In genomic region chr4:99715783-99716416, GRCm38 (mm10) we compare ENCODE assay signal across 8 mouse cellular contexts. TPM values are rescaled to one million over a fixed set of nuclear protein-coding genes. Genes with fewer than 3 reads are reported as not detected.
DNase-seq lines count a peak whose midpoint lies in the region; ATAC-seq and TF ChIP-seq lines count a peak whose summit lies in the region.

No protein-coding gene starts in this region.

- no peak for DNase-seq in heart, embryonic 10.5 days (ENCODE audit: low spot score)
- no peak for DNase-seq in heart, adult 8-10 months (ENCODE audit: low spot score)
- DNase-seq in MEL (ENCODE audit: low read depth, low spot score): no peak
- no peak for DNase-seq in adrenal gland, postnatal 25 days
- DNase-seq in kidney, postnatal 14 days: no peak
- DNase-seq in gastrocnemius, adult 8-10 months (ENCODE audit: low spot score in 2 of 2): no peak

- H3K27me3 ChIP-seq in heart, embryonic 10.5 days (ENCODE audit: insufficient read depth, poor library complexity, severe bottlenecking): no peaks in the 10 kb centered on the region
- no peaks in the 10 kb centered on the region for H3K27me3 ChIP-seq in MEL (ENCODE audit: control insufficient read depth in 1 of 2, insufficient read depth in 2 of 2, low read length in 2 of 2)
- no peaks in the 10 kb centered on the region for H3K27me3 ChIP-seq in forebrain, embryonic 16.5 days (replicated peaks; ENCODE audit: control insufficient read depth, insufficient read depth, low read length)

- H3K27ac ChIP-seq in heart, embryonic 10.5 days: peak overlapping the region; percentile 96
- H3K27ac ChIP-seq in MEL (ENCODE audit: control insufficient read depth, low read depth, low read length): peak overlapping the region; percentile 11
- peak overlapping the region; percentile 31; the same call in 1 of the 2 replicates for H3K27ac ChIP-seq in forebrain, embryonic 16.5 days (ENCODE audit: low read length)
- H3K27ac ChIP-seq in macrophage: no peak overlapping the region

- H3K9me3 ChIP-seq in heart, embryonic 10.5 days: no peaks in the 10 kb centered on the region
- no peaks in the 10 kb centered on the region for H3K9me3 ChIP-seq in MEL (replicated peaks; ENCODE audit: insufficient read depth, low read length)
- H3K9me3 ChIP-seq in forebrain, embryonic 16.5 days (ENCODE audit: control insufficient read depth, low read length): no peaks in the 10 kb centered on the region

- peak overlapping the region; percentile 75 for H3K4me2 ChIP-seq in forebrain, embryonic 16.5 days (ENCODE audit: low read length)

- TF ChIP-seq CTCF in MEL (IDR thresholded peaks at IDR 0.05 in 2 of 3, conservative IDR thresholded peaks at IDR 0.05 in 1 of 3; ENCODE audit: control insufficient read depth in 1 of 3, insufficient read depth in 1 of 3, low read depth in 2 of 3, low read length in 3 of 3, poor library complexity in 1 of 3, severe bottlenecking in 1 of 3): no peak

- H3K79me2 ChIP-seq in MEL (ENCODE audit: control insufficient read depth, insufficient read depth, low read length, poor library complexity) (peaks cover 4% of the 10 kb centered on the region; the same call in 1 of the 2 replicates), macrophage (ENCODE audit: inconsistent target) (no peaks in the 10 kb centered on the region)

- peak overlapping the region; percentile 82 for H3K9ac ChIP-seq in MEL (ENCODE audit: control insufficient read depth, low read depth, low read length, poor library complexity, severe bottlenecking)
- peak overlapping the region; percentile 80 for H3K9ac ChIP-seq in forebrain, embryonic 16.5 days (replicated peaks; ENCODE audit: low read depth, low read length)

- H3K4me1 ChIP-seq in heart, embryonic 10.5 days: peaks cover 11% of the 10 kb centered on the region; the same call in 1 of the 2 replicates
- peaks cover 0 to 26% of the 10 kb centered on the region in 2 experiments; a peak in 2 of 4 replicates for H3K4me1 ChIP-seq in MEL (ENCODE audit: control insufficient read depth in 1 of 2, insufficient read depth in 2 of 2, low read length in 2 of 2)
- H3K4me1 ChIP-seq in forebrain, embryonic 16.5 days (replicated peaks; ENCODE audit: control insufficient read depth, insufficient read depth, low read length): 0 out of 2 replicates have a peak, but pooled peaks cover 3% of the 10 kb centered on the region

- no peak; a peak in 1 of 4 replicates for TF ChIP-seq POLR2A in MEL (IDR thresholded peaks at IDR 0.05; ENCODE audit: control insufficient read depth in 1 of 2, insufficient read depth in 1 of 2, low read depth in 1 of 2, low read length in 2 of 2, poor library complexity in 1 of 2)

- no peak for TF ChIP-seq EP300 in MEL (IDR thresholded peaks at IDR 0.05; ENCODE audit: low read depth in 1 of 2, low read length in 2 of 2)

- peak overlapping the region; percentile 79 for H3K4me3 ChIP-seq in heart, embryonic 10.5 days
- H3K4me3 ChIP-seq in MEL (ENCODE audit: control insufficient read depth in 1 of 2, insufficient read depth in 1 of 2, low read depth in 2 of 2, low read length in 2 of 2) (peak overlapping the region; percentile 68 to 76), macrophage (ENCODE audit: inconsistent target) (peak overlapping the region; percentile 71)
- peak overlapping the region; percentile 62 for H3K4me3 ChIP-seq in forebrain, embryonic 16.5 days (replicated peaks; ENCODE audit: low read length)

- TF ChIP-seq RAD21 in MEL (IDR thresholded peaks at IDR 0.05; ENCODE audit: low read depth, low read length): no peak

- 25% methylated on average over 25 of the region's 25 CpGs for WGBS in heart, embryonic 10.5 days
- 26% methylated on average over 25 of the region's 25 CpGs for WGBS in forebrain, embryonic 16.5 days
- WGBS in macrophage (ENCODE audit: missing documents): 15% methylated on average over 25 of the region's 25 CpGs

- H3K36me3 ChIP-seq in heart, embryonic 10.5 days: peaks cover 8% of the 10 kb centered on the region
- H3K36me3 ChIP-seq in MEL (ENCODE audit: control insufficient read depth in 1 of 2, insufficient read depth in 2 of 2, low read length in 2 of 2): peaks cover 0 to 19% of the 10 kb centered on the region in 2 experiments; a peak in 2 of 4 replicates
- no peaks in the 10 kb centered on the region for H3K36me3 ChIP-seq in forebrain, embryonic 16.5 days (ENCODE audit: control insufficient read depth, insufficient read depth)
- H3K36me3 ChIP-seq in macrophage (ENCODE audit: inconsistent target): no peaks in the 10 kb centered on the region

- no peak; the same call in 1 of the 2 replicates for ATAC-seq in forebrain, embryonic 16.5 days

TF ChIP-seq in MEL, 35 proteins besides CTCF, POLR2A, EP300 and RAD21:
- TF ChIP-seq HCFC1 (IDR thresholded peaks at IDR 0.05; ENCODE audit: low read depth, low read length): no peak
- no peak for TF ChIP-seq ZNF384 (IDR thresholded peaks at IDR 0.05; ENCODE audit: low read depth, low read length)
- TF ChIP-seq E2F4 (IDR thresholded peaks at IDR 0.05; ENCODE audit: borderline replicate concordance, low read depth, low read length): 0 out of 2 replicates have a peak, but pooled peaks have one; percentile 29

RNA-seq across cellular contexts. Expression of gene Alg6, which starts 0.4 kb away (rescaled TPM):
- 13.2 and 16.2 TPM in 2 replicates for polyA plus RNA-seq in heart, embryonic 10.5 days (2016; fragmentation: Nextera tagmentation; extraction: Ambion mirVana)
- 1 to 10 TPM; 5.0 to 8.2 (median 6.5) TPM for total RNA-seq in heart, adult 8-10 months (2022)
- total RNA-seq in MEL (2012; rRNA removed): 12.2 and 16.4 TPM in 2 replicates
- polyA plus RNA-seq in MEL (2012; ENCODE audit: insufficient read depth in 1 of 2, insufficient read length in 2 of 2, low read depth in 1 of 2, low replicate concordance in 2 of 2, missing spikeins in 1 of 2) (10 to 100 TPM in 1 of 2 experiments, not detected in 1; 15.0 TPM), macrophage (2018) (5.0 to 10.8 TPM (median 5.8 TPM) in 3 replicates)
- 9.1 and 10.7 TPM in 2 replicates for polyA plus RNA-seq in forebrain, embryonic 16.5 days (2015; fragmentation: Nextera tagmentation; extraction: Ambion mirVana)
- 10 to 100 TPM in 17 of 26 experiments, 1 to 10 TPM in 8, under 1 TPM in 1; 0.78 to 36.8 (median 15.9) TPM for total RNA-seq in macrophage (2018; cell fraction: chromatin; rRNA removed)
- total RNA-seq in macrophage (2018; cell fraction: cytosol; rRNA removed): 1 to 10 TPM; 4.2 to 8.7 (median 5.9) TPM
- total RNA-seq in macrophage (2018; cell fraction: nucleus; rRNA removed): 10 to 100 TPM in 14 of 26 experiments, 1 to 10 TPM in 12; 3.4 to 28.3 (median 11.3) TPM
- 10.5 and 13.9 TPM in 2 replicates for total RNA-seq in adrenal gland, postnatal 25 days (2021)
- 1 to 10 TPM; 4.3 to 8.4 (median 6.1) TPM for total RNA-seq in gastrocnemius, adult 8-10 months (2022)

RNA-seq across cellular contexts. Expression of gene Foxd3, which starts 59.8 kb away (rescaled TPM):
- polyA plus RNA-seq in heart, embryonic 10.5 days (2016; fragmentation: Nextera tagmentation; extraction: Ambion mirVana): 0.18 TPM in 1 of 2 replicates, not detected in the other
- total RNA-seq in heart, adult 8-10 months (2022): under 1 TPM; 0.34 to 0.69 (median 0.41) TPM
- not detected in 2 replicates for total RNA-seq in MEL (2012; rRNA removed)
- polyA plus RNA-seq in MEL (2012; ENCODE audit: insufficient read depth in 1 of 2, insufficient read length in 2 of 2, low read depth in 1 of 2, low replicate concordance in 2 of 2, missing spikeins in 1 of 2) (not detected), macrophage (2018) (not detected in 3 replicates)
- polyA plus RNA-seq in forebrain, embryonic 16.5 days (2015; fragmentation: Nextera tagmentation; extraction: Ambion mirVana): 0.10 and 0.14 TPM in 2 replicates
- not detected for total RNA-seq in macrophage (2018; cell fraction: chromatin; rRNA removed)
- total RNA-seq in macrophage (2018; cell fraction: cytosol; rRNA removed): not detected
- total RNA-seq in macrophage (2018; cell fraction: nucleus; rRNA removed): not detected
- 0.49 and 1.0 TPM in 2 replicates for total RNA-seq in adrenal gland, postnatal 25 days (2021)
- total RNA-seq in gastrocnemius, adult 8-10 months (2022): 1 to 10 TPM in 3 of 4 experiments, under 1 TPM in 1; 0.79 to 1.5 (median 1.2) TPM
